Mouse (Mus musculus) layer of hippocampus, postnatal 36 days (tissue): ENCODE data around the gene Gins2. TPM values are rescaled to one million over a fixed set of nuclear protein-coding genes. Genes with fewer than 3 reads are reported as not detected.

ENCODE experiments used
- DNase-seq, 2 experiments: peaks; one replicate each; pipeline ENCODE4 v3.0.0; 2022
- total RNA-seq, 2 experiments: library from RNA; stranded (reverse); gene quantifications; 2 replicates each; pipeline ENCODE4 v1.2.3; 2021

Gins2 gene
- 1 to 10 TPM; 4.8 to 5.5 TPM for total RNA-seq

DNA sequence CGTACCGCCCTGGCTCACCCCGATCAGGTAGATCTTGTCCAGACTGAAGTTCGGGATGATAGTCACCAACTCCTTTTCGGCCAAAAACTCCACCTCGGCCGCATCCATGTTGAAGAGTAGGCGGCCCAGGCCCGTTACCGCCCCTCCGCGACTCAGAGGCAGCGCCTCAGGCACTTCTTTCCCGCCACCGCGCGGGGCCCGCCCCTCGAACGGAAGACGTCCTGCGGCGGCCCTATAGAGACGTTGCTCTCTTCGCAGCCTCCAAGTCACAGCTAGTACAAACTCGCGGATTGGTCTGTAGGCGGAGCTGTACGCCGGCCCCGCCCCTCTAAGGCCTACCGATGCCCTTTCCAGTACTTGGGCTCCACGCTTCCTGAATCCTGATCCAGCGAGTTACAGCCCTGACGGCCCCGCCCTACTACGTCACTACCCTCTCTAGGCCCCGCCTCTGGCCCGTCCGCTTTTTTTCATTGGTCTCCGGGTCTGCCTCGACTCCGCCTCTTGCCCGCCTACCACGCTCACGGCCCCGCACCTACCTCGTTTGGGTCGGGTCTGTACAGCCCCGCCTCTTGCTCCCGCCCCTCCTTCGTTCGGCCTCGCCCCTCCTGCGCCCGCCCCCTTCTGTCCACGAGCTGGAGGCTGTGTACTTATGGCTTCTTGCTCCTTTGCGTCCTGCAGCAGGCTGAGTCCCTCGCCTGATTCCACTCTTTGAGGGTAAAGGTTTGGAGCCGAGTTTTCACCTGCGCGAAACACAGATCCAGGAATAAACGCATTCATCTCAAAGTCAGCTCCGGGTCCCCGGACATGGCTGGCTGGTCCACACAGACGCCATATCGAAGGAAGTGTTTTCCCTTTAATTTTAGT lies at the start of gene Gins2:
Gins2 (minus strand) TSS at position 397 of the 864 bp plus-strand sequence.
- peak; percentile 99 to 100 for DNase-seq

DNA sequence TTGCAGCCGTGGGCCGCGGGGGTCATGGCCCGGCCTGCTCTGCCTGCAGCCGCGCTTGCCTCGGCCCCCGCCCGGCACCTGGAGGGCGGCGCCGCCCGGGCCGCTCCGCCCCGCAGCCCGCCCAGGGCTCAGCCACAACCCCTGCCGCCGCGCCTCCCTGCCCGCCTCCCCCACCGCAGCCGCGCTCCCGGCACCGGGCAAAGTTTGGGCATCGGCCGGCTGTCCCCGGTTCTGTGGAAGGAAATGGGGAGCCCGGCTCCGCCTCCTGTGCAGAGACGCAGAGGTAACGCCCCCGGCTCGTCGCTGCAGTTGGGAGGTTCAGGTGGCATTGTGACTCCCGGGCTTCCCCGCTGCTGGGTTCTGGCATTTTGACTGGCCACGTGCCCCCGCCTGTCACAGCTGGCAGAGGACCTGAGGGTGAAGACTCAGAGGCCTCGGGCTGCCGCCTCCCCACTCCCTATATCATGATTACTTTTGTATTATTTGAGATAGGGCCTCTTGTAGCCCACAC lies 45.3 kb upstream of the Gins2 start:
- peak; percentile 48 for DNase-seq

DNA sequence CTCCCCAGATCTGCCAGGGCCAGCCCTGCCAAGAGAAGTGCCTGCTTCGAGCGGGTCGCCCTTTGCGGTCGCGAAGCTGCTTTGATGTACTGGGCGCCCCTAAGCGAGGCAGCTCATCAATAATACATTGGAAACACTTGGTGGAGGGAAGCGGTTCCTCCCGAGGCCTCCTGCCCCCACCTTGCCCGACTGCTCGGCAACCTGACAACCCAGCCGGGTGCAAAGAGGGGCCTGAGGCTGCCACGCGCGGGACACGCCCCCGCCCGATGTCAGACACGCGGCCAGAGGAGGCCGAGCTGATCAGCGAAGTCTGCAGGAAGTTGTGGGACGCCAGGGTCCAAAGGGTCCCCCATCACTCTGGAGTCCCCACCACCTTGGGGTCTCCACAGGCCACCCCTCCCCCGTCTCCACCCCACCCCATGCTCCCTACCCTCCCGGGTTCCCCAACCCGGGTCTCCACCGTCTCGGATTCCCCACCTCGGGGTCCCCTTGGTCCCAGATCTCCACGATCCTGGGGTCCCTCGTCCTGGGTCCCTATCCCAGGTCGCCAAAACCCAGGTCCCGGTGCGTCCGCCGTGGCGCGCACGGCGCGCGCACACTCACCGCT lies 44.7 kb upstream of the Gins2 start:
- no peak for DNase-seq

DNA sequence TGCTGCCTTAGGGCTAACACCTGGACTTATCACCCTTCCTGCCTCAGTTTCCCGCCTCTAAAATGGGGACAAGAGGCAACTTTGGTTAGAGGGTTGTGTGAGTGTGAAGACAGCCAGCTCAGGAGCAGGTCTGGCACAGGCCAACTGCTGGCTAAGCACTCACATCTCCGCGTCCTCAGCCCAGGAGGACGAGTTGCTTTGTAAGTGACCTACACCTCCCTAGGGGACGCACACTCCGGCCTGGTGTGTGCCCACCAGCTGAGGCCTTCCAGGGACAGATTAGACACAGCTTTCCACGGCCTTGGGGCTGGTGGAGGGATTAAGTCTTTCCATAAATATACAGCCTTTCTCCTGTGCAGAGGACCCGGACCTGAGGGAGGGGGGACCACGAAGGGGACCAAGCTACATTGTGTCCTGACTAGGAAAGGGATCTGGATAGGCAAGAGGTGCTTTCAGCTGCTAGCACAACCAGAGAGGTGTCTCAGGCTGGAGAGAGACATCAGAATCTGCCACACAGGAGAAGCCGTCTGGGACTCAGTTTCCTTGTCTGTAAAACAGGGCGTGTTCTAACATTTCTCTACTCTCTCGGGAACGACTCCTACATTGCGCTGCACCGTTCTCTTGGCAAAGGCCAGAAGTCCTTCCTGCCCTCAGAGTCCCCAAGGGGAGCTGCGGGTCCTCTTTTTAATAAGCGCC lies 44.0 kb upstream of the Gins2 start:
- no peak for DNase-seq

DNA sequence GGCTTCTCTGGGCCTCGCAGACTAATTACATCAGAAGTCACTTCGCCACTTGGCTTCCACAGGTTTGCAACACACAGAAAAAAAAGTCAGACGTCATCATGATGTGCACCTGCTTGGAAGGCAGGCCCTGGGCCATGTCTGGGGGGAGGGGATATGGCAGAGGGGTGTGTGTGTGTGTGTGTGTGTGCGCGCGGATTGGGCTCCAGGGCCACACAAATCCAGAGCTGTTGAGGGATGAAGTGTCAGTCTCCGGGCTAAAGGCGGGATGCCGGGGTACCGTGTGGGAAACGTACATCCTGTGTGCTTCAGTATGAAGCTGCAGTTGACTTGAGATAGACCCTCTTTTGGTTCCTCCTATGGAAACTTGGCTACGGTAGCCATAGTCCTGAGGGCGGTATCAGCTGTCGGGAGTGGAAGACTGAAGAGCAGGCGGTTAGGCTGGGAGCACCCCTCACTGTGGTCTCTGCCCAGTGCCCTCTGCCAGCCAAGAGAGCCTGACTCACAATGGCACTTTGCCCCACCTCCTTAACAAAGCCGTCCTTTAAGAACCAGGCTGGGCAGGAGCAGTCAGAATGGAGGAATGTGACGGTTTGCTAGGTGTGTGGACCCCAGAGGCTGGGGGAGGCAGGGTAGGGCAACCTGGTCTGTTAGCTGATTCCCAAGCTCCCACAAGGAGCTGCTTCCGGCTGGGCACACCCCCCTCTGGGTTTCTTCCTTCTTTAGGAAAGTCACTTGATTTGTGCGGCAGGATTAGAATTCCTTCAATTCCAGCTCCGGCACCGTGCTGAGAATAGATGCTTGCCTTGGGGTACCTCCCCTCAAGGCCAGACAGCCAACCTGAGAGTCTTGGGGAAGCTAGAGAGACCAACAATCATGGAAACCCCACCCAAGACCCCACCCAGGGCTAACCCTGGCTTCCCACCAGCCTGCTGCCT lies 42.6 kb upstream of the Gins2 start:
- no peak for DNase-seq

DNA sequence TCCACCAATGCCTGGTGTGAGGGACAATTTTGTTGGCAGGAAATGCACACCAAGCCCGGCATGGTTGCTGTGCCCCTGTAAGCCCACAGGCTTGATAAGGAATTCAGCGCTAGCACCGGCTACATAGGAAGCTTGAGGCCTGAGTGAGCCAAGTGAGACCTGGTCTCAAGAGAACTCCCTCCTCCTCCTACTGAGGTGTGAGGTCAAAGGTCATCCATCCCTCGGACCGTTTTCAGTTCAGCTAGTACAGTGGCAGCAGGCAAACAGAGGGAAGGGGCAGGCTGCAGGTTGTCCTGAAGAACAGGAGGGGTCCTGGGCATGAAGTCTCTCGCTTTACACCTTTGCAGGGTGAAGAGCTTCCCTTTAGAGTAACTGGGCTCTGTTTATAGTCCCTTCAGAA lies 41.7 kb upstream of the Gins2 start:
- no peak for DNase-seq

DNA sequence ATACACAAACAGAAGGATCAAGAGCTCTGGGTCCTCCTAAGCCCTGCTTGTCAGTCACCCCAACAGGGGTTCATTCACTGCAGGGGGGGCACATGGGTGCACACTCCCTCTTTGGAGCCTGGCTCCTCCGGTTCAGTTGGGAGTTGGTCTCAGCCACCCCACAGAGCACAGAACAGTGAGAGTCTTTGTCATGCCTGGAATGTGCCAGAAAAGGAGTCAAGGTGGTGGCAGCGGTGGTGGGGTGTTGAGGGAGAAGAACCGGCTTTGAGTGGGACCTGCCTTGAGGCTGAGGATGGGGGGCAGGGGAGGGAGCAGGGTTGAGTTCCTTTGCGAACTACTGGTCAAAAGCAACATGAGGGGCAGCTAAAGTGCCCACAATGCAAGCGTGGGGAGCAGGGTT lies 40.9 kb upstream of the Gins2 start:
- DNase-seq: no peak

DNA sequence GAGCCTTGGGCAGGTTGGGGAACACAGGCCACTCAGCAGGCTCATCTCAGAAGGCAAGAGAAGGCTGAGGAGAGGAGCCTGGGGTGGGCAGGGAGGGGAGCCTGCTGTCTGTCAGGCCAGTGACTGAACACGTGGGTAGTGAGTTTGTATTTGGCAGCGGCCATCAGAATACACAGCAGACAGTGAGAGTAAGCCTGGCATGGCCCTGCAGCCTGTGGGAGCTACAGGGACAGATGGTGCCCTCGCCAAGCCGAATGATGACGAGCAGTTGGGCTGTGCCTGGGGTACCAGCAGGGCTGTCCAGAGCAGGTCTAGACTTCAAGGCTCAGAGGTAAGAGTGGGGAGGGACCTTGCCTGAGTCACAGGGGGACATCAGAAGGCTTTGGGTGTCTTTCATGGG lies 38.2 kb upstream of the Gins2 start:
- DNase-seq: peak in 1 of 2 experiments; percentile 61

DNA sequence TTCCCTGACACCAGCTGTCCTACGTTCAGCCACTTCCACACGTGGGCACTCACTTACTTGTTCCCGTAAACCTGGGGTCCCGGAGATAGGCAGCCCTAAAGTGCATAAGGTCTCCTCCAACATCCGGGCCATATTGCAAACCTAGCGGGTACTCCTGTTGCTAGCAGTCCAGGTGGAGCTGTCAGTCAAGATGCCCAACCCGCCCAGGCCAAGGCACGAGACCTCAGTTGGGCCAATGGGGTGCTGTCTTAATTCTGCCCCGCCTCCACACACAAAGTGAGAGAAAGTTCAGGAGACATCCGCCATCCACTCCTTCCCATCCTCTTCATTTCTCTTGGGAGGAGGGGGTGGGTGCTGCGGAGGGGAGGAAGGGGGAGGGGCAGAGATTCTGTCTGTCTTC lies 37.4 kb upstream of the Gins2 start:
- DNase-seq: no peak

DNA sequence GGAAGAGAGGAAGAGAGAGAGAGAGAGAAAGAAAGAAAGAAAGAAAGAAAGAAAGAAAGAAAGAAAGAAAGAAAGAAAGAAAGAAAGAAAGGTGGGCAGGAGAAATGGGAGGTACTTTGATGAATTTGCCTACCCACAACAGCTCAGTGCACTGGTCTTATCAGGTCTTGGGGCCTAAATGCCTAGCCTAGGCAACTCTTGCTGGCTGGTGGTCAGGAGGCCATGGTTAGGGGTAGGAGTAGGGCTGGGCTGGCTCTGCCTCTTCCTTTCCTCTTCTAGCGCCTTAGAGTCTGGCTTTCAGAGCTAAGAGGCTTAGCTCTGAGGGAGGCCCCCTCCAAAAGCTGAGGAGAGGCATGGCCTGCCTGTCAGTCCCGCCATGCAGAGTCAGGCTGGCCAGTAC lies 34.5 kb upstream of the Gins2 start:
- no peak for DNase-seq

DNA sequence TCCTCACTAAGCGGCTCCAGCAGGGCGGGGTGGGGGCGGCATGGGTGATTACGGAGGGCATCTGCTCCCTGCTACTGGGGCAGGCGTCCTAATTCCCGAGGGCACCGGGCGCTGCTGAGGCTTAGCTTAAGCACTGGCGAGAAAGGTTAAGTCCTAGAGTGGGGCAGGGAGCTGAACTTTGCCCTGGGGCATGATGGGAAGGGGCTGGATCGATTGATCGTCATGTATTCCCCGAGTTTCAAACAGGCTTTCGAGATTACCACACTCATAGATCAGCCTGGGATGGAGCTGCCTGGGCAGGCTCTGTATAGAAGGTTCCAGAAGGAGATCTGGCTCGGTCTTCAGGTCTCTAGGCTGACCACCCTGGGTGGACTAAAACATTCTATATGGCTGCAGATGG lies 33.1 kb upstream of the Gins2 start:
- DNase-seq: no peak

DNA sequence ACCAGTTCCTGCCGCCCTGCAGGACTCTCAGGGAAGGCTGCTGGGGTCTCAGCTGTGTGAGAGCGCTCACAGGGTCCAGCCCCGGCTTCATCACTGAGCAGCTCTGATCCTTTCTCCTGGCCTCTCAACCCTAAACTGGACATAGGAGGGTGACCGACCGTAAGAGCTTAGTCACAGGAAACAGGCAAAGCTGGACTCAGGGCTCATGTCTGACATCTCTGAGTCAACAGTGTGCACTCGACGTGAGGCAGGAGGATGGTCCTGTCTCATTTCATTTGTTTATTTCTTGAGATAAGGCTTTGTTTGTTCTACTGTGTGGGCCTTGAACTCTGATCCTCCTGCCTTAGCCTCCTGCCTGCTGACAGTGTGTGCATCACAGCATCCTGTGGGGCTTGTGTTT lies 31.3 kb upstream of the Gins2 start:
- no peak for DNase-seq

DNA sequence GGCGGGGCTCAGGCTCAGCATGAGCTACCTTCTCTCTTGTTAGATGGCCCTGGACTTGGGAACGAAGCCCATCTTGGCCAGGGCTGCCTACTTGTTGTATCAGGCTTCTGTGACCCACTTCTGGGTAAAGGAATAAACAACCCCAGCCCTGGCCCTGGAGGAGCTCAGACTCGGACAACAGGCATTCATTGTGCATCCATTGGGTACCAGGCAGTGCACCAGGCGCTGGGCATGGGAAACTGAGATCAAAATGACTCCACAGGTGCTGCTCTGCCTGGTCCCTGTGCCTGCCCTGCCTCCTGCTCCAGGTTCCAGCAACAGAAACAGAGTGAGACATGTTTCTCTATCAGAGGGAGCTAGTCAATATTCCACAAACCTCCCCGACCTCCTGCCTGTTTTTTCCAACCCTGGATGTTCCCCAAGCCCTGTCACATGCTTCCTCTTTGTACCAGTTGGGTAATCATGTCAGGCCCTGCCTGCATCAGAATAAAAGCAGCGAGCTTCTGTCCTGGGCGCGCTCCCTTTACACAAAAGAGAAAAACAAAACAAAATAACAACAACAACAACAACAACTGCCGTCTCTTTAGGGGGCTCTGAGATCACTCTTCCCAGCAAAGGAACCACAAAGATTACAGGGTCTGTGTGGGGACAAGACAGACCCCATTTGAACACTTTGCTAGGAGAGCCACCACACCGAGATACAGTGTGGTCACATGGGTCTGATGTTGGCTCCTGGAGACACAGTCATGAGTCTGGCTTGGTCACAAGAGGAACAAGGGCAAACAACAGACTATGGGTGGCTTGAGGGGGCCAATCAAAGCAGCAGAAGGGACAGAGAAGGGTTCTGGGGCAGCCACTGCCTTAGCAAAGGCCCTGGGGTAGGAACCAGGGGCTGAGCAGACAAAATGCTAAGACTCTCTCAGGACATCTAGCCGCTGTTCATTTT lies 30.4 kb upstream of the Gins2 start:
- DNase-seq: peak; percentile 51 to 61

DNA sequence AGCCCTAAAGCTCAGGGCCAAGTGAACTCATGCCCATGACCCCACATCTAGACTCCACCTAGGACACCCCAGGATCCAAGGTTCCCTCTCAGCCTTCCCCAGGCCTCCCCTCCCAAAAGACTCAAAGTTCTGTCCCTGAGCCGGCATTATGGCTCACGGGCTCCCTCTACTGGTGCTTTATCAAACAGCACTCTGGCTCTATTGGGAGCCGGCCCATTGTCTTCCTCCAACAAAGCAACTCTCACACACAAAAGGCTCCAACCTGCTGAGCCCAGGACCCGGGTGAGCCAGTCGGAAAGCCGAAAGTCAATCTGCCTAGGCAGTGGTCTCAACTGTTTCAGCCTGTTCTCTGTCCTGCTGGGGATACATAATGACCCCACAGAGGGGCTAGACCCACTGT lies 29.0 kb upstream of the Gins2 start:
- peak; percentile 73 to 75 for DNase-seq

DNA sequence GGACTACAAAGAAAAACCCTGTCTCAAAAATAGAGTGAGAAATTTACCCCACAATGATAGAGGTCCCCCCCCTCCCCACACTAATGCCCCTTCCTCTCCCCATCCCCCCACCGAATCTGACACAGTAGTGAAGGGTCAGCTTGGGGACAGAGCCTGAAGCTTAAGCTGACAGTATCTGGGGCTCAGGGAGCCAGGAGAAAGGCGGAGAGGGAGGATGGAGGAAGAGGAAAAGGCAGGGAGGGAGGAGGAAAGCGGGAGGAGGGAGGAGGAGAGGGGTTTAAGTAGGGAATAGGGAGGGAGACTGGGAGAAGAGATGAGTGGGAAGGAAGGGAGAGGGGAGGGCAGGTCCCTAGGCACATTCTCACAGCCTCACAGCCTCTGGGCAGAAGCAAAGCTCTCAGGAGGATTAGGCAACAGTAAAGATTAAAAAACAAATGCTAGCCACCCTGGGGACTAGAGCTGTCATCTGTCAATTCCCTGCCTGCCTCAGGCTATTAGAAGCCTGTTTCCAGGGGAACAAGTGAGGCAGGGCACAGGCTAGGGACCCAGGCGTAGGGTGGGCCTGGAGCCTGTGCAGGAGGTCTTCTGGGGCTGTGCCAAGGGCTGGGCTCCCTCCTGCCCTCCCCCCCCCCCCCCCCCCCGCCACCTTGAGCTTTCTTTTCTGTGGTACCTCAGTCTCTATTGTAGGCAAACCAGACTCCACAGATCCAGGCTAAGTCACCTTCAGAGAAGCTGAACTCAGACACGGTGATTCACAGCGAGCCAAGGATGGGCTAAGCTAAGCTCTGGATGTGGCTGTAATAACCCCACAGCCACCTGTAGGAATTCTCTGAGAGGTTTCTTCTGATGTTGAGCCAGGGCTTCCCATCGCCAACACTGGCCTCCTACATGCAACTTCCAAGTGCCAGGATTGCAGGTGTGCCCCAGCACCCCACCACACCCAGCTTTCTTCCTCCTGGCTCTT lies 27.8 kb upstream of the Gins2 start:
- DNase-seq: no peak

DNA sequence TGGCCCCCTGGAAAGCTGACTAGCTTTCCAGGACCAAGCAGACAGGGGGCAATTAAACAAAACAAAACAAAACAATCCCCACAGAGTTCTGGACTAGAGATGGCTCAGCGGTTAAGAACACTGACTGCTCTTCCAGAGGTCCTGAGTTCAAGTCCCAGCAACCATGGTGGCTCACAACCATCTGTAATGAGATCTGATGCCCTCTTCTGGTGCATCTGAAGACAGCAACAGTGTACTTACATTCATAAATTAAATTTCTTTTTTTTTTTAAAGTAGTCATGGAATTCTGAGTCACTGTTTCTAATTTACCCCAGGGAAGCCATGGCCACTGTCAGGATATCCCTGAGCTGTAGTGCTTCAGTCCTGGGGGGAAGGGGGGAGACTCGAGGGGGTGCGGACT lies 25.4 kb upstream of the Gins2 start:
- DNase-seq: no peak

DNA sequence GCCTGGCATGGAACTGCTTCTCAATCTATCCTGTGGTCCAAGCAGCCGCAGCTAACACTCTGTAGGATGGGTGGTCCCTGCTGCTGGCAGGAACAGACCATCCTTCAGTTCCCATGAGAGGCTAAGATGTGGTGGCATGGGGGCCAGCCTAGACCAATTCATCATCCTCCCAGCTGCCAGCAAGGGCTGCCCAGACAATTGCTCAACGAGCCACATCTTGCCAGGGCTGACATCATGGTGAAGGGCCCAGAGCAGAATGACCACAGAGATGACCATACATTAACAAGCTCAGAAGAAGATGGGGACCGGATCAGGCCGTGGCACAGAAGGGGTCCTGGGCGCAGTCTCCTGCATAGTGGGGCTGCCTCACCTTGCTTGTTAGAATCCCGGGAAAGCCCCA lies 21.7 kb upstream of the Gins2 start:
- DNase-seq: no peak

DNA sequence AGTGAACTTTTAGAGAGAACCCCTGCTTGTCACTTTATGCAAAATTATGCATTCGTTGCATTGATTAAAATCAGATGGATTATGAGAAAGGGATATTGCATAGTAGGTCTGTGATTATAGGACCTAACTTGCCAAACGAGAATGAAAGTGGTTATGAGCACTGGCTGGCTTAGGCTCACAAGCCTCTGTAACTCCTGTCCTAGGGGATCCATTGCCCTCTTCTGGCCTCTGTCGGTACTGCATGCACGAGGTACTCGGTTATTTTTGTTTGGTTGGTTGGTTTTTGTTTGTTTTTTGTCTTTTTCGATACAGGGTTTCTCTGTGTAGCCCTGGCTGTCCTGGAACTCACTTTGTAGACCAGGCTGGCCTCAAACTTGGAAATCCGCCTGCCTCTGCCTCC lies 18.8 kb upstream of the Gins2 start:
- DNase-seq: peak; percentile 74 to 81

DNA sequence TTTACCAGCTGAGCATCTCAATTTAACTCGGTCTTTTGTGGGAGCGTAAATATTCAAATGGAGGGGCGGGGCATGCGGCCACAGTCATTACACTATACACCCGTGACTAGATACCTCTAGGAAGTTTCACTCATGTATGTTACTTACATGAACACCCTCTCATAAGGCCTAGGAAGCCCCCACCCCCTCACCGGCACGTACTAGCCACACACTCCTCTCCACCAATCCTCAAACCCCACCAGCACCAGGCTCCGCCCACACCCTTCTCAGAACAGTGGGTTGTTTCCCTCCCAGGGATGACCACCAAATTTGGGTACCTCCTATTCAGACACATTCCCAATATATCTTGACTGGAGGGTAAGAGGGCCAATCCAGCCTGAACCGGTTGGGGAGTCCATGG lies 18.4 kb upstream of the Gins2 start:
- DNase-seq: no peak

DNA sequence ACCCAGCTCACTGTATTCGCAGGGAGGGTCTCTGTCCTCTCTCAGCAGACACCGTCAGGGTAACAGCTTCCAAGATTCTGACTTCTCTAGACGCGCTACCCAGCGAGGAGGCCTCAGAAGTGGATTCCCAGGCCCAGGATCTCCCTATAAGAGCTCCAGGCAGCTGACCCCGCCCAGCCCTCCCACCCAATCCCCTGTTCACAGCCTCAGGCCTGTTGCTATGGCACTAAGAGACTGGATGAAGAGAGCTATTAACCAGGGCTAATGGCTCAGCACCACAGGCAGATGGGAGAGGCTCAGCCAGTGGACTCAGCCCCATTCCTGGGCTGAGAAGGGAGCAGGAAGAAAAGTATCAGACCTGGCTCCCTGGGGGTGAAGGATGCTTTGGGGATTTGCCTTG lies 13.6 kb upstream of the Gins2 start:
- DNase-seq: no peak
